Mouse (Mus musculus) cerebellum, postnatal 4 days (tissue): ENCODE measurements around the gene Mbnl1.

Experiments used
- DNase-seq, 2 experiments: peaks; one replicate each; pipeline ENCODE4 v3.0.0; 2022; ENCODE audit warnings: low spot score in 2 of 2, mixed read lengths in 1 of 2

The Mbnl1 gene

GRCm38 (mm10) chr3:60568801-60569568 lies 96.4 kb downstream of the Mbnl1 start:
- DNase-seq: no peak

GRCm38 (mm10) chr3:60569781-60570180 lies 97.2 kb downstream of the Mbnl1 start:
- no peak for DNase-seq

GRCm38 (mm10) chr3:60570491-60571022 lies 97.9 kb downstream of the Mbnl1 start:
- DNase-seq: no peak

GRCm38 (mm10) chr3:60571493-60571892 lies 98.9 kb downstream of the Mbnl1 start:
- DNase-seq: no peak

DNA sequence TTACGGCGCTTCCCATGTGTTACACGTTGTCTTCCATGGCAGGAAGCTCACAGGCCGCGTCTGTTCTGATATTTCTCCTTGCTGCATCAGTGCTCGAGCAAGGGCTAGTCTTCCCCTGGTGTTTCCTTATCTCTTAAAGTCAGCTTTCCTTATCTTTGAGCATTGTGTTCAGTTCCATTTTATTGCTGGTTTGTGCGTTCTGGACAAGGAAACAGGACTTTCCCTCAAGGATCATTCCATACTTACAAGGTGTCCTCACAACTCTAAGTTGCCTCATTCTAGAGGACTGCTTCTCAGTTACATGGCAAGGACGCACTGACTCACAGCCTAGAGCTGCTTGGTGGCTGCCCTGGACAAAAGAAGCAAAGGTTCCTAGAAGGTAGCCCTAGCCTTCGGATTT lies 101.6 kb downstream of the Mbnl1 start:
- no peak for DNase-seq

DNA sequence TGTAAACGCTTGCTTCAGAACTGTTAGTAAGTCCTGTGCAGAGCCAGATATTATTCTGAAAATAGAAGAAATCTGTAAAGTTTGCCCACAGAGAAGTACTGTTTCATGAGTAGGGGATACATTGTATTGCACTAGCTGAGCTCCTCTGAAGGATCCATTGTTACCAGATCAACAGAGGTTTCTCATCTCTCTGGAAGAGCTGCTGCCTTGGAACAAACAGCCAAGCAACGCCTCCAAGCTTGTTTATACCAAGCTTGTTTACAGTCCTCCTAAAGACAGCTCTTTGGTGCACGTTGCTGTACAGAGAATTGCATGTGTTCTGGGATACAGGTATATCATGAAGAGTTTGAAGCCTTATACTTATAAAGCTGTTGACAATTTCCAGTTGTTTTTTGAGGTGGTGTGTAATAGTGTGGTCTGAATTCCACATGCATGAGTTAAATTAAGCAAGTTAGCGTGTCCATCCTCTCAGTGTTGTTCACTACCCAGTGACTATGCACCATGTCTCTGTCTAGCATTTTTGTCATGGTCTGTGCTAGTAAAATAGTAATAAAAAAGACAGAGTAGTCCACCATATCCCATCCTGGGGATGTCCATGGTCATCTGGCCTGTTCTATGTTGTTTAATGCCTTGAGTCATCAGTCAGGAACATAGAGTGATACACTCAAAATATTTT lies 102.4 kb downstream of the Mbnl1 start:
- no peak for DNase-seq

DNA sequence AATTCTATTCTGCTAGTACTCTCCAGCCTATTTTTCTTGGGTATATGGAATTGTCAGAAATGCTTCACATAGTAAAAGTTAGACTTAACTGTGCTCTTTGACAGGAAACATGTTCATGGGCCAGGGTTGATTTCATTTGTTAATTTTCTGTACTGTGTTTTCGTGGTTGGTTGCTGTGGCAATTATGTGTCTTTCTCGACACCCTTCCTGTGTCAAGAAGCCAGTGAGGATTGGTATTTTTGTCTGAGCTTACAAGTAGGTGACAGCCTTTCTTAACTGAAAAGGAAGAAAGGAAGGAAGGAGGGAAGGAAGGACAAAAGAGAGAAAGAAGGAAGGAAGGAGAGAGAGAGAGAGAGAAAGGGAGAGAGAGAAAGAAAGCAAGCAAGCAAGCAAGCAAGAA lies 103.3 kb downstream of the Mbnl1 start:
- no peak for DNase-seq

- no peak for DNase-seq
Observed at GRCm38 (mm10) chr3:60576366-60577046, 103.9 kb downstream of the Mbnl1 start.

- no peak for DNase-seq
Observed at GRCm38 (mm10) chr3:60579880-60580279, 107.2 kb downstream of the Mbnl1 start.

GRCm38 (mm10) chr3:60580699-60581098 lies 108.1 kb downstream of the Mbnl1 start:
- no peak for DNase-seq

- no peak for DNase-seq
Observed at GRCm38 (mm10) chr3:60582154-60582553, 109.5 kb downstream of the Mbnl1 start.

GRCm38 (mm10) chr3:60582620-60583019 lies 110.0 kb downstream of the Mbnl1 start:
- DNase-seq: no peak

- DNase-seq: no peak
Observed at GRCm38 (mm10) chr3:60584704-60585103, 112.1 kb downstream of the Mbnl1 start.

- DNase-seq: no peak
Observed at GRCm38 (mm10) chr3:60586046-60586445, 113.4 kb downstream of the Mbnl1 start.

DNA sequence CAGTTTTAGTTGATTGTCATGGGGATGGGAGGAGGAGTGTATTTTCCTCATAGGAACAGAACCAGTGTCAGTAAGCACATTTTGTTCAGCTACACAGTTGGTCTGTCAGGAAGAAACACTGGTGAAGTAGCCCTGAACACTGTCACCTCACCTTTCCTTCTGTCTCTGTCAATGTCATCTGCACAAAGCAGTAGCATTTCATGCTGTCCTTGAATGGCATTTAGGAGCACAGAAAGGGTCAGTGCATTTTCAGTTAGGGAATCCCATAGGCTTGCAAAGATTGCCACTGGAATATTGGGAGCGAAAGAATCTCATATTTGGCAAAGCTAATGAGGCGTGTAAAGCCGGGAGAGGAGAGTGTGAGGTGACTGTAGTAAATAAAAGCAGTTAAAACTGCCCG lies 114.5 kb downstream of the Mbnl1 start:
- DNase-seq: no peak

DNA sequence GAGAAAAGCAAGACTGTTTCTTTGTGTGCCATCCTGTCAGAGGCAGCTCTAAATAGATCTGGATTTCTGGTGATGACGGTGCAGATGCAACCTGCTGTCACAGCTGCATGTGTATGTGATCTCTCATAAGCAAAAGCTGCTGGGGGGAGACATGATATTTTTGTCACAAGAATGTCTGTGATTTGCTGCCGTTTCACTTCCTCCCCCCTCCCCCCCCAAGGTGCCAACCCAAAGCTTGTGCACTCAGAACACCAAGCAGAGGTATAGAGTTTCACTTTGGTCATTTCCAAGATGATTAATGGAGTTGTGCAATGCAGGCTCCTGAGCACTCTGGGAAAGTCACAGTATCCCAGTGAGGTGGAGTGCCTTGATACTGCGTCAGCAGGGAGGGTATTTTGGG lies 116.7 kb downstream of the Mbnl1 start:
- no peak for DNase-seq

DNA sequence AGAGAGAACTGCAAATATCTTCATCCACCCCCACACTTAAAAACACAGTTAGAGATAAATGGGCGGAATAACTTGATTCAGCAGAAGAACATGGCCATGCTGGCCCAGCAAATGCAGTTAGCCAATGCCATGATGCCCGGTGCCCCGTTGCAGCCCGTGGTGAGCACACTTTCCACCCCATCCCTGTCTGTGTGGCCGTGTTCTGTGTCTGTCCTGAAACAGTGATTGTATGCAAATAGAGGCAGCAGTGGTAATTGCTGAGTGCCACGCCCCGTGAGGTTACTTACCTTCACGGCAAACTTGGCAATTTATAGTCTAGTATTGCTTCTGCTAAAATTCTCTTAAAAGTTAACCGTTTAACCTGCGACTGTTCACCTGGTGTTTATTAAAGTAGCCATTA lies 123.0 kb downstream of the Mbnl1 start:
- DNase-seq: no peak

GRCm38 (mm10) chr3:60596985-60597384 lies 124.4 kb downstream of the Mbnl1 start:
- DNase-seq: no peak

DNA sequence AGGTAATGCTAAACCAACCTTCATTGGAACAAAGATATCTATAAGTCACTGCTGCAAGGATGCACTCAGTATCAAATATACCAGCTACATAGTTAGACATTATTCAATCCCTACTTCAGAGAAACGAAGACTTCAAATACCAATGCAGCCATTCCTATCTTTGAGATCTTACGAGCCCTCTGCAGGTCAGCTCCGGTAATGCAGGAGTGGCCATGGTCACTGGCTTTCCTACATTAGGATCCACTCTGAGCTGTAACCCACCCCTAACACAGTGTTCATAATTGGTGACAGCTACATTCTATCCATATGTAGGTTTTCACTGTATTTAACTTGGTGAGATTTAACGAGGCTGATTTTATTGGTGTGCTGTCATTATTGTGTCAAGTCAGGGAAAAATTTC lies 129.1 kb downstream of the Mbnl1 start:
- peak; percentile 58 to 79 for DNase-seq

DNA sequence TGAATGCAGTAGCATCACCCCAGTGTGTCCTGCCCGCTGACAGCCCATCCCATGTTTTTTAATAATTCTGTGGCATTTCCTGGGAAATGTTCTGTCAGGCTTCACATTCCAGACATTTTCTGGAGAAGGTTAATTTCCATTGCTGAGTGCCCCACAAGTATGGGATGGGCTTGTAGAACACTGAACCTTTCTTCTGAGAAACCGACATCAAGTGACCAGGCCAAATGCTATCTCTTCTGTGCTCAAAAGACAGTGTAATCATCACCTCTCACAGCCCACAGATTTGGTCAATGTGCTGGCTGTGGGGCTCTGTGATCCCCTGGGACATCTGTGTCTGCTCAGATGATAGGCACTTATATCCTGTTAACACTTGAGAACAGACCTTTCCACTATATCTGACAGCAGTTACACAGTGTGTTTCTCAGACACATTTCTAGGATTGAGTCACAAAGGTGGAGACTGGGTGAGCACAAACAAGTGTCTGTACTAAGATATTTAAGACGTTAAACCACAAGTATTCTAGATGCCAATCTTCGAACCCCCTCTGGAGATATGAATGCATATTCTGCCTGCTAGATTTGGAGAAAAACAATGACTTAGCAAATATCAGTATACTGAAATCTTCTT lies 130.4 kb downstream of the Mbnl1 start:
- no peak for DNase-seq

- DNase-seq: no peak
Observed at GRCm38 (mm10) chr3:60603637-60604036, 131.0 kb downstream of the Mbnl1 start.

GRCm38 (mm10) chr3:60604205-60604604 lies 131.6 kb downstream of the Mbnl1 start:
- no peak for DNase-seq
